Mouse (Mus musculus): Measurements from ENCODE around the gene Asdurf. TPM values are rescaled to one million over a fixed set of nuclear protein-coding genes. Genes with fewer than 3 reads are reported as not detected.

Asdurf gene
- polyA plus RNA-seq, 1 experiment from 2014 or later: not detected

GRCm38 (mm10) chr1:53324277-53324676 is 28.1 kb downstream of the Asdurf start:
- Histone ChIP-seq H3K4me3 (no peak overlapping the region), H3K4me1 (no peaks in the 10 kb centered on the region), H3K36me3 (peaks cover 30% of the 10 kb centered on the region), H3K27ac (no peak overlapping the region), H3K9me3 (replicated peaks) (no peaks in the 10 kb centered on the region), H3K27me3 (ENCODE audit: low read depth, poor library complexity, severe bottlenecking) (no peaks in the 10 kb centered on the region)
- WGBS: 88% methylated on average over 1 of the region's 1 CpGs
- no peak for DNase-seq (ENCODE audit: low spot score)

- no peaks in the 10 kb centered on the region for H3K4me1 ChIP-seq
- H3K9me3 ChIP-seq (replicated peaks): no peaks in the 10 kb centered on the region
- no peak overlapping the region for H3K4me3 ChIP-seq
- no peak for DNase-seq (ENCODE audit: low spot score)
- WGBS: 94% methylated on average over 5 of the region's 5 CpGs
- H3K27ac ChIP-seq: no peak overlapping the region
- no peaks in the 10 kb centered on the region for H3K27me3 ChIP-seq (ENCODE audit: low read depth, poor library complexity, severe bottlenecking)
- H3K36me3 ChIP-seq: peaks cover 36% of the 10 kb centered on the region
Measured at GRCm38 (mm10) chr1:53323254-53323653, 29.2 kb downstream of the Asdurf start.

- no peak overlapping the region for H3K27ac ChIP-seq
- H3K36me3 ChIP-seq: peaks cover 50% of the 10 kb centered on the region
- H3K27me3 ChIP-seq (ENCODE audit: low read depth, poor library complexity, severe bottlenecking): no peaks in the 10 kb centered on the region
- no peak for DNase-seq (ENCODE audit: low spot score)
- H3K4me1 ChIP-seq: no peaks in the 10 kb centered on the region
- no peaks in the 10 kb centered on the region for H3K9me3 ChIP-seq (replicated peaks)
- 97% methylated on average over 4 of the region's 4 CpGs for WGBS
- H3K4me3 ChIP-seq: no peak overlapping the region
Measured at GRCm38 (mm10) chr1:53321662-53322344, 30.6 kb downstream of the Asdurf start.

- no peaks in the 10 kb centered on the region for H3K9me3 ChIP-seq (replicated peaks)
- no peaks in the 10 kb centered on the region for H3K27me3 ChIP-seq (ENCODE audit: low read depth, poor library complexity, severe bottlenecking)
- peak; percentile 89 for DNase-seq (ENCODE audit: low spot score)
- peaks cover 40% of the 10 kb centered on the region for H3K36me3 ChIP-seq
- peak within 1 kb of the TSS; percentile 92 for H3K27ac ChIP-seq
- peak within 1 kb of the TSS; percentile 64 for H3K4me3 ChIP-seq
- WGBS: 3% methylated on average over 27 of the region's 27 CpGs
- H3K4me1 ChIP-seq: no peaks in the 10 kb centered on the region
Measured at GRCm38 (mm10) chr1:53312989-53313967, 39.1 kb downstream of the Asdurf start, which contains the start of gene Osgepl1. TSS of gene Osgepl1 (plus strand) at chr1:53313624.

- peaks cover 9% of the 10 kb centered on the region; the same call in 1 of the 2 replicates for H3K4me1 ChIP-seq
- no peaks in the 10 kb centered on the region for H3K27me3 ChIP-seq (ENCODE audit: low read depth, poor library complexity, severe bottlenecking)
- no peak overlapping the region for H3K27ac ChIP-seq
- DNase-seq (ENCODE audit: low spot score): no peak
- H3K36me3 ChIP-seq: peaks cover 30% of the 10 kb centered on the region
- H3K9me3 ChIP-seq (replicated peaks): no peaks in the 10 kb centered on the region
- 91% methylated on average over 4 of the region's 4 CpGs for WGBS
- no peak overlapping the region for H3K4me3 ChIP-seq
Measured at GRCm38 (mm10) chr1:53300506-53300905, 51.9 kb downstream of the Asdurf start.

Other genes with a start within 250 kb of the Asdurf start
- gene 1700019A02Rik, start 165.0 kb downstream of the Asdurf start, polyA plus RNA-seq (2016; fragmentation: Nextera tagmentation; extraction: Ambion mirVana): not detected in 2 replicates
- gene Pms1, start 55.6 kb downstream of the Asdurf start, polyA plus RNA-seq (2016; fragmentation: Nextera tagmentation; extraction: Ambion mirVana): 25.8 and 30.3 TPM in 2 replicates
- gene Ormdl1, start 55.5 kb downstream of the Asdurf start, polyA plus RNA-seq (2016; fragmentation: Nextera tagmentation; extraction: Ambion mirVana): 64.2 and 66.8 TPM in 2 replicates
- not detected in 2 replicates for gene Gm28778, start 55.5 kb downstream of the Asdurf start, polyA plus RNA-seq (2016; fragmentation: Nextera tagmentation; extraction: Ambion mirVana)
- 24.6 and 25.5 TPM in 2 replicates for gene Osgepl1, start 39.0 kb downstream of the Asdurf start, polyA plus RNA-seq (2016; fragmentation: Nextera tagmentation; extraction: Ambion mirVana)
- 0.99 and 1.0 TPM in 2 replicates for gene Gm28551, start within 50 bp of the Asdurf start, polyA plus RNA-seq (2016; fragmentation: Nextera tagmentation; extraction: Ambion mirVana)
- gene Asnsd1, start 133 bp upstream of the Asdurf start, polyA plus RNA-seq (2016; fragmentation: Nextera tagmentation; extraction: Ambion mirVana): 83.2 and 86.8 TPM in 2 replicates